Mouse (Mus musculus) ZHBTc4 (cell line): ENCODE results near the gene Wipf1.

Experiments used
- DNase-seq: peaks from one replicate; pipeline ENCODE4 v3.0.0-alpha.2; 2011; ENCODE audit warnings: low read depth, low spot score

Gene Wipf1

GRCm38 (mm10) chr2:73440319-73440718 lies 89.2 kb downstream of the Wipf1 start:
- DNase-seq, result no peak

- peak; percentile 57 for DNase-seq
Observed at GRCm38 (mm10) chr2:73436976-73437375, 92.6 kb downstream of the Wipf1 start.

DNA sequence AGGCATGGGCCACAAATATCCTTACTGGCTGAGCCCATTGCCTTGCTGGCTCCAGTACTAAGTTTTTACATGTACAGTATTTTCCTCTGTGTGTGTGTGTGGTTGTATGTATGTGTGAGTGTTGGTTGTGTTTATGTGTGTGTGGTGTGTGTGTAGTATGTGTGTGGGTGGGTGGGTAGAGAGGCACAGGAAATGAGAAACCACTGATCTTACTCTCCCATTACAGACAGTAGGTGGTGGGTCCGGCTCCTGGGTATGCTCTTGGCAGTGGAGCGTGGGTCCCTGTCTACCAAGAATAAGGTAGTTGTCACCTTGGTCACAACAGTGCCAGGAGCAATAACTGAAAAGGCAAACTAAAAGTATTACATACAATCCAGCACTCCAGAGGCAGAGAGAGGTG lies 93.7 kb downstream of the Wipf1 start:
- DNase-seq, result no peak

DNA sequence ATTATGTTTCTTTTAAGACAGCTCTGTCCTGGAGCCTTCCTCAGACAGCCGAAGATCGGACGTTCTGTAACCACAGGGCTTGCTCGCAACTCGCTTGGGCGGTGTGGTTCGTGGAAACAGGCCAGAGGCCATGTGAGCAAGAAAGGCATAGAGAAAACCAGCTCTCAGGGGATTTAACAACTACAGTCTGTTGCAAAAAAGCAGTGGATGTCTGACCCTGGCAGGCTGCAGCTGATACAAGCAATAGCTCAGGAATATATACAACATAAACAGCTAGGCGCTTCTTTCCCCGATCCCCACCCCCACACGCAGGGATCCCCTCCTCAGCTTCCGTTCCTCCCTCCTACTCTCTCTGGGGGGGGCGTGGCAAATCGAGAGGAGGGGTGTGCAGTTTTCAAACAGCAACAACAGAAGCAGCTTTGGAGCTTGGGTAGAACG lies 97.6 kb downstream of the Wipf1 start:
- peak; percentile 72 for DNase-seq

DNA sequence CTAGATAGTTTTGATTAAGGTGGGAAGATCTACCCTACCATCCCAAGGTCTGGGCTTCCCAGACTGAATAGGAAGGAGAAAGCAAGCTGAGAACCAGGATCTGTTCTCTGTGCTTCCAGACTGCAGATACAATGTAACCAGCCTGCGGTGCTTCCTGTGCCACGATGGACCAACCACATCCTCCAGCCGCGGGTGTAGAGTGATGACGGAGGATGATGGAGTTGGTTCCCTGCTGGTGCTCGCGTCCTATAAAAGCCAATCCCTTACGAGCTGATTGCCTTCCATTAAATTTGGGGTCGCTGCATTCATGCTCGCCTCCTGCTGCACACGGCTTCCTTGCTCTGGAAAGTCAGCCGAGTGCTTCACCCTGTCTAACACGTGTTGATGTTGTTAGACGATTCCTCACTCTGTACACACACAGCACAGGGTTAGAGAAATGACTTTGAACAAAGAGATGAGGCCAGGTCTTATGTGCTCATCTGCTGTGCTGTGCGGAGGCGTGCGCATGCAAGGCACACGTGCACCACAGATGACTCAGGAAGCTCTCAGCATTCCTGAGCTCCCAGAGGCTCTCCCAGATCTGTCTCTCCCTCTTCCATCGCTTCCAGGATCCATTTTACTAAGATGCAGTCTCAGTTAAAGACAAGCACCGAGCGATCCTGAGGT lies 100.6 kb downstream of the Wipf1 start:
- DNase-seq, result peak; percentile 59

GRCm38 (mm10) chr2:73427293-73427692 lies 102.2 kb downstream of the Wipf1 start:
- DNase-seq, result peak; percentile 48

DNA sequence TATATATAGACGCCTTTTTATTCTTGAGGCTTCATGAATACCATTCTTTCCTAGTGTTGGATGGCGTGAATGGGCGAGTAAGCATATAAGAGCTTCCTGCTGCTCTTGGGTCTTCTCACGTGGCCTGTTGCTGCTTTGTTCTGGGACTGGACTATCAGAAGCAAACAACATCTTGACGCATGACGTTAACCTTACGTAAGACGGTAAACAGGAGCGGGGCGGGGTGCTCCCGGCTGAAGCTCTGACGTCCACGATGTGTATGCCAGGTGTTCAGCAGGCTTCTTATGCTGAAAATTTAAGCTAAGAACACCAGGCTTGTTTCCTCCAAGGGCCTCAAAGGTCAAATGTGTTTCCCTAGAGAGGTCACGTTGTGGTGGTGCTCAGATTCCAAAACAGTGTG lies 103.7 kb downstream of the Wipf1 start:
- DNase-seq, result no peak

DNA sequence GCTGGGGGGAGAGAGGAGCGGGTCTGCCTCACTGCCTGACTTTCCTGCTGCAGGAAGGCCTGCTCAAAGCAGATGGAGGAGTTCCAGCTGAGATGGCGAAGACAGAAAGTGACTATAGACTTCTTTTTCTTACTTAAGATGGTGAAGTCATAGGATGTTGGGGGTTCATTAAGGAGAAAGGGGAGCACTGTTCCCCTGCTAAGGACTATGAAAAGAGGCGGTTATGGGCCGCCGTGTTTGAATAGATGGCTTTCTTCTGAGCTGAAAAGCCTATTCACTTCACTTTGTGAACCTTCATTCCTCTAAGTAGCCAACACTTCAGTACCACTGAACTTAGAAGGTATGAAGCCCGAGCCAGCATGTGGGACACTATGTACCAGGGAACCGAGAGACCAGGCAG lies 109.8 kb downstream of the Wipf1 start:
- DNase-seq, result no peak

DNA sequence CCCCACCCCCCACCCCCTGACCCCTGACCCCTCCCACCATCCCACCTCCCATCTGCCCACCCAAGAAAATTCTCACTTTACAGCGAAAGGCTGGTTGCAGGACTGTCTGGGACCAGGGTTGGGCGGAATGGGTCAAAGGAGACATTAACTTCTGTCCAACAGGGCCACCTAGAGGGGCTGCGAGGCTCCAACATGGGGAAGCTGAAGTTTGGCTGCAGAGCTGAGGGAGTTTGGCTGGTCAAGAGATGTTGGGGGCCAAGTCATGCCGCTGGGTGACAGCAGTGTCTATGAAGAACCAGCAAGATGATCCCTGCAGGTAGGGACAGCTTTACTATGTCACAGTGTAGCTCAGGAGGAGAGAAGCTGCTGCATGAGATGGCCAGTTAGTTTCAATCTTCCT lies 110.2 kb downstream of the Wipf1 start:
- peak; percentile 44 for DNase-seq

DNA sequence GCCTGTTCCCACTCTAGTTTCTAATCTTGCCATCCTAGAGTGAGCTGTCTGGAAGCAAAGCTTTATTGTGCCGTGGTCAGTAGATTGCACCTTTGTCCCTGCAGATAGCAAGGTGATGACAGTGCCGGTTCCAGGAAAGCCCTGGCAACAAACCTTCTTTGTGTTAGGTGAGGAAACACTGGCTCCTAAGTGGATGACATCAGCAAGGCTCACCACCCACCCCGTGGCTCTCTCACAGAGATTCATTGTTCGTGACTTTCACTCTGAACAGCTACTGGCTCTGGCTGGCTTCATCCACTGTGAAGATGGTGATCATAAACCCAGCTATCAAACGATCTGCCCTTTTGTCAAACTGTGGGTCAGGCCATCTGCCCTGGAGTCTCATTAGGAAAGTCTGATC lies 113.6 kb downstream of the Wipf1 start:
- no peak for DNase-seq

- DNase-seq, result no peak
Observed at GRCm38 (mm10) chr2:73410076-73410475, 119.5 kb downstream of the Wipf1 start.

GRCm38 (mm10) chr2:73407662-73408061 lies 121.9 kb downstream of the Wipf1 start:
- DNase-seq, result no peak

DNA sequence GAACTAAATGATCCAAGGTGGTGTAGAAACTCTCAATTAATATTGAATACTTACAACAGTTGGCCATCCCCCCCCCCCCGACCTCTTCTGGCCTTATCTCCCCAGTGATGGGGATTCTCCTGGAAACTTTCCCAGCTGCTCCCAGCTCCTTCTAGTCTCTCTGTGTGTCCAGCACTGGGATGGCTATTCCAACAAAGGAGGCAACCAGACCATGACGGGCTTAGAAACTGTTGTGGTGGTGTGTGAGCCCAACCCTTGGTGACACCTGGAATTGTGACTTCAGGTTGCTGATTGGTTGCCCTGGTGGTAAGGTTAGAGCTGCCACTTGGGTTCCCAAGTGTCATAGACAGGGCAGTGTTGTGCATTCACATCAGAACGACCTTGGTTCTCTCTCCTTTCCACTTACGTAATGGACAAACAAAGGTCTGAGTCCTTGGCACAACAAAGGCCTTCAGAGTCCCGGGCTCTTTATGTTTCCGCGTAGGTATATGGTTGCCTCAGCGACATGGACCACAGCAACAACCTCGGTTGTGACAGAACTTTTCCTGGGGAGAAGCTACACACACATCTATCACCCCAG lies 123.1 kb downstream of the Wipf1 start:
- DNase-seq, result no peak

DNA sequence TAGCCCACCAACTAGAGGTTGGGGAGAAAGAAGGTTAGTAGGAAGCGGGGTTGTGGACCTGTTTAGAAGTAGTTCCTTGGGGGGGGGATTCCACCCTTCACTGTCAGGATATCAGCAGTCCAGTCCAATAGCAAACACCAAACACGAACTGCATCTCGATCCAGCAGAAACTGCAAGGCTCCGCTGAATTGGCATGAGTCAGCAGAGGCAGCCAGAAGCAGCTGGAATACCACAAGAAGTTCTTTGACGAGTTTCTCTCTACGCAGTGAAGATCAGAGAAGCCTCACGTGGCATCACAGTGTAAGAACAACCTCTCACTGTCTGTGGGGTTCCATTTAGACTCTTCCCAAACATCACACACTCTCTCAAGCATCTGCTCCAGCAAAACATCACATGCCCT lies 124.6 kb downstream of the Wipf1 start:
- DNase-seq, result no peak

DNA sequence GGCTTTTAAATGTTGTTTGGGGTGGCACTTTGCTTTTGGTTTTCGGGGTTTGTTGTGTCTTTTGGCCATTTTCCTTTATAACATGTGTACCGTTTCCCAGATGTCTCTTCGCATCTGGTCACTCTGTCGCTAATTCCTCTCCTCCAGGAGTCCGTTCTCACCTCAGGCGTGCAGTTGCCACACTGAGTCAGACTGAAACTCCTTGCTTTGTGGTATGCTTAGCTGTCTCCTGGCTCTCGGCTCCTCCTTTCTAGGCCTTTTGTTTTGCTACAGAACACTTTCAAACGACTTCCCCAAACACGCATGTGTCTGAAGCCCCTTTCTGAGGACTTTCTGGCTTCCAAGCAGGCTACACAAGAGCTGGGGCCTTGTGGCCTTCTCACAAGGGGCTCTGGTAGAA lies 125.1 kb downstream of the Wipf1 start:
- DNase-seq, result no peak

- DNase-seq, result no peak
Observed at GRCm38 (mm10) chr2:73403385-73404013, 126.0 kb downstream of the Wipf1 start.

- no peak for DNase-seq
Observed at GRCm38 (mm10) chr2:73401689-73402088, 127.8 kb downstream of the Wipf1 start.

DNA sequence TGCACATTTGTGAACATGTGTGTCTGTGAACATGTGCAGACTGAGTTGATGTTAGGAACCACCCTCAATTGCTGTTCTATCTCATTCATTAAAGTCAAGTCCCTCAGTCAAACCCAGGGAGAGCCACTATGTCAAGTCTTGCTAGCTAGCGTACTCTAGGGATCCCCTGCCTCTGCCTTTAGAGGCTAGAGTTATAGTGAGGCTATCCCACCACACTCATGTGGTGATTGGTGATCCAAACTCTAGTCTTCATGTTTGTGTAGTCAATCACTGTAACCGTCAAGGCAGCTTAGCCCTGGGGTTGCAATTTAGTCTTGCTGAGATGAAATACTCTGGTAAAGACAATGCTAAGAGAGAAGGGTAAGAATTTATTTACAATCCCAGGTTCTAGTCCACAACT lies 132.1 kb downstream of the Wipf1 start:
- DNase-seq, result no peak

- no peak for DNase-seq
Observed at GRCm38 (mm10) chr2:73396828-73397325, 132.7 kb downstream of the Wipf1 start.

- no peak for DNase-seq
Observed at GRCm38 (mm10) chr2:73395516-73395915, 134.0 kb downstream of the Wipf1 start.

- DNase-seq, result no peak
Observed at GRCm38 (mm10) chr2:73394476-73394875, 135.1 kb downstream of the Wipf1 start.

DNA sequence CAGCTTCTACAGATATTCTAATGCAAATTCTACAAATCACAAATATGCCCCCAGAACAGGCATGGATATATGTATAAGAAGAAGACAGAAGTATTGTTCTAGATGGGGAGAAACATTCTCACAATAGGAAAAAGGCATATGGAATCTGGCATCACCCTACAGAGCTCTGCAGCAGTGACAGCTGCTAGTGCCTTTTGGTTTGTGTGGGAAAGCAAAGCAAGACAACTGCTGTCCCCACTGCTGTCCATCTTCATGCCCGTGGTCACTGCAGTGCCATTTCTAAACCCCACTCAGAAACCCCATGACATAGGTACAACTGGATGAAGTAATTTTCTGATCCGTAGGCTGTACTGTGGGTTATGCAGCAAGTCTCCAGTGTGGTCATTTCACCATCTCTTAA lies 136.8 kb downstream of the Wipf1 start:
- no peak for DNase-seq

DNA sequence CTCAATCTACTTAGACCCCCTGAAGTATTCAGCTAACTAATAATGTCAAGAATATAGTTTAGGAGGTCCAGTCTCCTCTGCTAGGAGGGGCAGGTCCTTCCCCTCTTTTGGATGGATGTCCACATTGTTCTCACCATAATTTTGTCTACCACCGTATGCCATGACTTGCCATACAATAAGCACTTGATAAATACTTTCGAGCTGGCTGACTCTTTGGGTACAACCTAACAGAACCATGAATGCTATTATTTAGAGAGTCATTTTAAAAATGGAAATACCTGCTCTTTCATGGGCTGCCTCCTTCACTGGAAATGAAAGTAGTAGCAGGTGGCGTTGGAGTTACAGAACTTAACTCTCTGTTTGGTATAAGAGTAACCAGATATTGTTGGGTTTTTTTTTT lies 139.6 kb downstream of the Wipf1 start:
- DNase-seq, result no peak
